Mouse (Mus musculus) neutrophil, adult 5-6 weeks (primary cell): ENCODE results near the gene Emid1. TPM values are rescaled to one million over a fixed set of nuclear protein-coding genes. Genes with fewer than 3 reads are reported as not detected.
A peak's percentile ranks its signal among the peaks of the same experiment; 100 is the strongest.

Experiments used
- ATAC-seq: fragments of 151-379, 151-347 bp; 2 replicates; pipeline ENCODE4 v1.8.0; 2017; ENCODE audit warnings: mild to moderate bottlenecking, moderate TSS enrichment; ENCODE audit not compliant: insufficient number of reproducible peaks, poor library complexity, low FRiP score, severe bottlenecking; ENCODE audit errors: extremely low read depth
- total RNA-seq: library from RNA; stranded (forward); fragments of 200-1000 nt; gene quantifications from 2 replicates; pipeline ENCODE4 v1.2.3, GENCODE M21; 2017

The Emid1 gene
- total RNA-seq, 1 experiment from 2014 or later: 15.8 TPM

DNA sequence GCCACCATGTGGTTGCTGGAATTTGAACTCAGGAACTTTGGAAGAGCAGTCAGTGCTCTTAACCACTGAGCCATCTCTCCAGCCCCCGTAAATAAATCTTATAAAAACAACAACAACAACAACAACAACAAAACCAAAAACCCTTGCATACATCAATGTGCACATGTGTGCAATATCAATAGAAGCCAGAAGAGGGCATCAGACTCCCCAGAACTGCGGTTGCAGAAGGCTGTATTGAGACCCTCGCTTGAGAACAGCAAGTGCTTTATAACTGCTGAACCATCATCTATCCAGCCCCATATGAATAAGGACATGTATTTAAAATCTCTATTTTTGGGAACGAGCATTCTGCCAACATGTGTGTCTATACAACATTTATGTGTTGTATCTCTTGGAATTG, 77.2 kb downstream of the Emid1 start:
- no peak for ATAC-seq

DNA sequence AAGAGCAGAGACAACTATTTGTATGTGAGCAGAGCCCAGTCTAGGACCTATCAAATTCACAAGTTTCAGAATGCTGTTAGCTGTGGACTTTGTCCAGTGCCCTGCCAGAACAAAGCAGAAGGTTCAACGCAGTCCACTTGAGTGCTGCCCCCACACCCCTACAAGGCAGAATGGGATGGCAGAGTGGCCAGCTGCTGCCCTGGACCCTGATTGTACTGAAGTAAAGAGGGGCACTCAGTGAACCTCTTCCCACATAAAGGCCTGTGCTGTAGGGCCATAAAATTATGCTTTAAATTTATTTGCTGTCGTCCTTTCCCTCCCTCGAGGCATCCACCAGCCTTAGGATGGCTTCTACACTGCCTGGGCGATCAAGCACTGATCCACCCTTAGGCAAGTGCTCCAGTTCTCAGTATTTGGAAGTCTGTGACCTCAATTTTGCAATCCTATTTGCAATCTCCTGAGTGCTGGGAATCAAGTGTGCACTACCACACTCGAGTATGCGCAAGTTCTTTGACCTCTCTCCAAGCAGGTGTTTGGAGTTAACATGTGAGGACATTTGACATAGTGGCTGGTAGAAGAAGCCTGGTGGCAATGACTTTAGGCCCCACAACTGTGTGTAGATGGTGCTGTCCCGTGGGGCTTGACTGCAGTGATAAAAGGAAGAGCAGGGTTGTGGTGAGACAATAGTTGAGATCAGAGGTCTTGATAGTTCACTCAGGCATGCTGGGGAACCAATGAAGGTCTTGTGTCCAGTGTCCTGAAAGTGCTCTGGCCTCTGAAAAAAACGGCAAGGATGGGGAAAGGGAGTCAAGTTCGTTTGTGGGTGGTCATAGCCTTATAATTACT, 83.7 kb downstream of the Emid1 start:
- no peak for ATAC-seq

DNA sequence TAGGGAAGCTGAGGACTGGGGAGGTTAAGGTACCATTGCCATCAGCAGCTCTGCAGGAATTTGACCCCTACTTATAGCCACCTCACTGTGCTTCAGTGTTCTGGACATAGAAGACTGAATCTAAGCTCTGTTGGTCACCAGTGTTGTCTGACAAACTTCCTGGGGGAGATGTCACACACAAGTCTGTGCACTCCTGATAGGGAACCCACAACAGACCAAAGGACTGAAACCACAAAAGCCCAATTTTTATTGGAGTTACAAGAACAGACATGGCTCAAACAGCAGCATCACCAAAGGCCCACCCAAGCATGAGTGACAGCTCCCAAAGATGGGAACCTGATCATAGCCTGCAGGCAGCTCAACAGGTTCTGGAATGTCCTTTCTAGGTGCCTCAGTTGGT, 85.0 kb downstream of the Emid1 start:
- ATAC-seq: no peak

DNA sequence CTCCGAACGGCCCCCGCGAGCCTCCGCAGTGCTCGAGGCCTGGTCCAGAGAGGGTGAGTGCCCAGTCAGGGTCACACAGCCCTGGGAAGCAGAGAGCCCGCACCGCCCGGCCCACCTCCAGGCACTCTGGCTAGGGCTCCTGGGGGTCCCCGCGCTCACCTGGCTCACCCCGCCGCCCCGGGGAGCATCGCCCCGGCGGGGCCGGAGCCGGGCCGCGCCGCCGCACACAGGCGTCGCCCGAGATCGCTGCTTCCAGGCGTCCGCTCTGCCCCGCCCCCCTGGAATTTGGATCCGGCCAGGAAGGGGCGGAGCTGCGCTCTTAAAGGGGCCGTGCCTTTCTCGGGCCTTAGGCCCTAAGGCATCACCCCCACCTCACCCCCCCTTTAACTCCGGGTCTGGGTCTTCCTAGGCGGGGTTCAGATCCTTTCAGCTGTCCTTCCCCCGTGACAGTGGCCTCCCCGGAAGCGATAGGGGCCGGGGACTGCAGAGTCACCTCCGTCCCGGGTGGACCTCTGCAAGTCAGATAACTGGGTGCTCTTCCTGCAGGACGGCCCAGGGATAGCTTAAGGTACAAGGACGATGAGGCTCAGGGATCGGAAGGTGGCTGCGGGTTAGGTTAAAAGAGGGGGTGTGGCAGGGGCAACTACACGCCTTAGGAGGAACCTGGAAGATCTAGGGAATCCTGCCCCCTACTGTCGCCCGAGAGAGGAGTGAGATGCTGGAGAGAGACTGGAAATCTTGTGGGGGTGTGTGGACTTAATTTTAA, 86.8 kb downstream of the Emid1 start, which contains the start of gene Gas2l1:
TSS of gene Gas2l1 (minus strand) at position 272 of the 766 bp plus-strand sequence.
- ATAC-seq: no peak

DNA sequence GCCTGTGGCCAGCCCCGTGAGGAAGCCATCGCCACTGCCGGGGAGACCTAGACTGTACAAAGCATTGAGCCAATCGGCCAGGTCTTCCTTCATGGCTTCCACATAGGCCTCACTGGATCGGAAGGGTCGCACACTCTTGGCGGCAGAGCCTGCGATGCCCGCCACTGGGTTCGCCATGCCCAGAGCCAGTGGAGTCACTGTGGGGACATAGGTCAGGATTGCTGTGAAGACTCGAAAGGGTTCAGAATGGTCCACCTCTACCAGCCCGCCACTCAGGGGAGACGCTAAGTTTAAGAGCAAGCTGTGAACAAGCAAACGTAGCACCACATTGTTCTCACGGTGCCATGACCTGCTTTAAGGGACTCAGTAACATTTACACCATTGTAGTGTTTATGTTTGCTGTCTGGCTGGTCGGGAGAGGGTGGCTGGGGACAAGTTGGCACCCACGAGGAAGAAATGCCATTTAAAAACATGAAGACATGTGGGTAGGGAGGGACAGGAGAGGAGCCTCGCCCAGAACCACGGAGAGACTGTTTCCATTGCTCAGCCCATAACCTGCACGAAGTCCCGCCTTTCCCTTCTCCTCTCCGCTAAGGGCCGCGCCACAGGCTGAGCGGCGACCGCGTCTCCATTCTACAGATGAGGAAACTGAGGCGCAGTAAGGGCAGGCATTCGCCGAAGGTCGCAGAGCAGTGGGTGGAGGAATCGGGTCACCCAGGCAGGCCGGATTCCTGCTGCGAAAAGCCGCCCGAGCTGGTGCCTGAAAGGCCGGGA, 87.6 kb downstream of the Emid1 start:
- no peak for ATAC-seq

DNA sequence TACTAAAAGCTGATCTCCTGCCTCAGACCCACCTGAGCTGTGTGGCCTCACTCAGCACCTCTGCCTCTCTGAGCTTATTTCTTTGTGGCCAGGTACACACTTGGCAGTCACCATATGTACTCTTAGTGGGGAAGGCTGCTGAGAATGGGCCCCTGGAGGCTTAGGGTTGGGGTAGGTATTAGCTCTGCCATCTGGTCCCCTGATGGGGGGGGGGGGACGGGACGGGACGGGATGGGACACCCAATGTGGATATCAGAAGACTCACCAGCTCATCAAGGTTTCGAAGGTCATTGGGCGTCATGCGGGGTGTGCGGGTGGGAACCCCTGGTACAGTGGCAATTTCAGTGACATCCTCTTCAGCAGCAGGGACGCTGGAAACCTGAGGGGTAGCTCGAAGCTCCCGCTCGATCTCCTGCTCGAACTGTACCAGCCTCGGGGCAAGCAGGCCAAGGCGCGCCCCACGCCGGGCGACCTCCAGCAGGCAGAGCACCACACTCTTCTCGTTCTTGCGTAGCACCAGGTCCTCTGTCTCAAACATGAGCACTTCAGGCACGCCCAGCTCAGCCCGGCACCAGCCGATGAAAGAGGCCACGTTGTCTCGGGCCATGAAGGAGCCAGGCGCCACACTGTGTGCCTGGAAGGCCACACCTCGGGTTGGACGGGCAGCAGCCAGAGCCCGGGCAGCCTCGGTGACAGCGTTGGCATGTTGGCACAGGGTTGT, 88.3 kb downstream of the Emid1 start:
- no peak for ATAC-seq

DNA sequence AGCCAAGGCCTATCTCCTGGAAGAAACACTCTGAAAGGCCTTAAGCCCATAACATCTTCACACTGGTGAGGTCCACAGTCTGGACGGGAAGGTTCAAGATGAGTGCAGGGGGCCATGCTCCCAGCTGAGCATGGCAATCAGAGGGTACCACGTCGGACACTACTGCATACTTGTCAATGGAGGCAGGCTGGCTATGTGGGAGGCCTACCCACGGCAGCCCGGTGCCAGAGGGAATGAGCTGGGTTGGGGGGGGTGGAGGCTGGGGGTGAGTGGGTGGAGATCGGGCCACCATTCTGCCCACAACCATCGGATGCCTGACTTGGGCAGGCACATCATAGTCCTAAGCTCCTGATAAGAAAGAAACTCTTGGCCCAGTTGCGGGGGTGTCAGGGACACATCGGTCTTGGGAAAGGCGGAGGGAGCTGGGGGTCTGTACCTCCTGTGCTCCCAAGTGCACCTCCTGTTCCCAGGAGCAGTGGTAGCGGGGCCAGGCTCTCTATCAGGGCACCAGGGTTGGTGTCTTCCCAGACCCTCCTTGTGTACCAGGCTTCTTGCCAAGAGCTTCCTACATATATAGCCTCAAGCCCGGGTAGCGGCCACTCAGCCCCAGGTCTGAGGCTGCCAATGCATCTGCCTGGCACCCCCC, 89.1 kb downstream of the Emid1 start:
- ATAC-seq: no peak

DNA sequence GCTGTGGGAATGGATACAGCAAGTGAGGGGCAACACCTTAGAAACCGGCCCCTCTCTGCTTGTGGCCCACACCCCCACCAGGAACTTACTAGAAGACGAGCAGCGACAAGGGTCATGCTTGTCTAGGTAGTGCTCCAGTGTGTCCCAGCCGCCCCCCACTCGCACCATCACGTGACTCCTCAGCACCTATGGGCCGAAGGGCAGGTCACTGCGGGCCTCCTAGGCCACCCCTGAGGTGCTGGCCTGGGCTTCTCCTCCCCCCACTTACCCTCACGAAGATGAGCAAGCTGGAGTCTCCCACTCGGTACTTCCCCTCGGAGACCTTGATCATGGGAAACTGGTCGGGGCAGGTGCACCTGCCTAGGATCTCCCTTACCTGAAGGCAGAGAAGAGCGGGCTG, 89.7 kb downstream of the Emid1 start:
- ATAC-seq: no peak

DNA sequence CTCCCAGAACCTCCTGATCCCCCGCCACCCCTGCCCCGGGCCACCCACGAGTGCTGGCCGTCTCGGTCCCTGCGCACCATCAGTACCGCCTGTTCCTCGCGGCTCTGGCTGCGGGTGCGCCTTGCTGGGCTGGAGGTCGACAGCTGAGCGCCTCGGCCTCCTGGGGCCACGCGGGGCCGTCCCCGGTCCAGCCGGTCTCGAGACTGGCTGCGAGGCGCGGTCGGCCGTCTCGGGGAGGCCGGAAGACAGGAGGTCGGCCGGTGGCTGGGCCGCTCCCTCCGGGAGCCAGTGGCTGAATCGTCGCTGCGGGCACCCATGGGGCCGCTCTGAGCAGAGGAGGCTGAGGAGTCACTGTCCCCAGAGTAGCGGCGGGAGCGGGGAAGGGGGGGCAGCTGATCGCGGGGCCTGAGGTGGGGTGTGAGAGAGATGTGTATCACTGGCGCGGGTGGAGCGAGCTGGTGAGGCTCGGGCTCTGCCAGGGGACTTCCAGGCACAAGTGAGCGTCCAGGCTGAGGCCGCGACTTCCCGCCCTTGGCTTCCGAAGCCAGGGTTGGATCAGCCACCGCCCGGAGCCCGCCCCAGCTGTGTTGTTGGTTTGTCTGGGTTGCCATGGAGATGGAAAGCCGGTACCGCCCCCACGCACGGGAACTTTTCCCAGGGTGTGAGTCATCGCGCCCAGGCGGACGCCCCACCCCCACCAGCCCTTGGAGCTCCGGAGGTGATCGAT, 90.5 kb downstream of the Emid1 start:
- ATAC-seq: peak; percentile 11; the same call in 1 of the 2 replicates

DNA sequence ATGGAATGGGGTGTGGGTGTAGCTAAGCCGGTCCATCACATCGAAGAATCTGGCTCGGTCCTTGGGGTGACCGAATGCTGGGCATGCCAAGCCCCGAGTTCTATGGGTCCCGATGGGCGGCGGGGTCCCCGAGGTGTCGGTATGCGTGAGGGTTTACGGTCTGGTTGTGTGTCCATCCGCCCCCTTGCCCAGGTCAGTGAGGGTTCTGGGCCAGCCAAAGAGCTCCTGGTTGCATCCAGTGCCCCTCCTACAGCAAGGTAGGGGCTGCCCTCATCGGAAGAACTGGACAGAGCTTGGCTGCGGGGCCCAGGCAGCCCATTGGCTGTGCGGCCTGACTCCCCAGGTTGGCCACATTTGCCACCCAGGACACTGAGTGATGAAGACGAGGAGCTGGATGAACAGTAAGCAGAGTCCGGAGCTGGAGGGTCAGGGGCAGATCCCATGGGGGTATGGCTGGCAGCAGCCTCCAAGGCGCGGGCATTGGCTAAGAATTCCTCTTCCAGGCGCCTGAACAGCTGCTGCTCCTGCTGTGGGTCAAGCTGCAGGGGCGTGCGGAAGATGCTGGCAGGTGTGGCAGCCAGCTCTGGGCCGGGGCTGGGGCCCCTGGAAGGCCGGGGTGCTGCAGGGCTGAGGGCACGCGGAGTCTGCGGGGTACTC, 91.2 kb downstream of the Emid1 start:
- ATAC-seq: no peak

DNA sequence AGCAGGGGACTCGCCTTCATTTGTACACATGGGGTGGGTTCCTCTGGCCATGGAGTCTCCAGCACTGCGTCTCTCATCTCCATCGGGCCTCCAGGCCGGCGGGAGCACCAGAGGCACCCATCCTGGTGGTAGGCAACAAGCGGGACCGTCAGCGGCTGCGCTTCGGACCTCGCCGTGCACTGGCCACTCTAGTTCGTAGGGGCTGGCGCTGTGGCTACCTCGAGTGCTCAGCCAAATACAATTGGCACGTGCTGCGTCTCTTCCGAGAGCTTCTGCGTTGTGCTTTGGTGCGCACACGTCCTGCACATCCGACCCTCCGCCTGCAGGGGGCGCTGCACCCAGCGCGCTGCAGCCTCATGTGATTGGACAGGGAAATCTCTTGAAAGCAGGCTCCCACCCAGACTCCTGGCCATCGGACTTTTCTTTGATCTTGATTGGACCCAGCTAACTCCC, 92.3 kb downstream of the Emid1 start:
- ATAC-seq: no peak

DNA sequence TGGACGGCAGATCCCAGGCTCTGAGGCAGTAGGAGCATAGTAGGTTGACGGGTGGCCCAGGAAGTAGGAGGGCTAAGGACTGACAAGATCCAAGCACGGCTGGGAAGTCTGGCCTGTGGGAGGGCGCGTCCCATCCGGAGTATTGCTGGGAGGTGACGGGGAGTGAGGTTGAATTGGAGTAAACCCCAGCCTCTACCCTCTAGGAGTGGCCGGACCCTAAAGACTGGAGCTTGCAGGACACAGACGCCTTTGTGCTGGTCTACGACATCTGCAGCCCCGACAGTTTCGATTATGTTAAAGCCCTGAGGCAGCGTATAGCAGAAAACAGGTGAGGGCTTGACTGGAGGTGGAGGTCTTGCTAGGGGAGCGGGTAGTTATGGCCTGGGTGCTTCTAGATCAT, 92.8 kb downstream of the Emid1 start:
- ATAC-seq: no peak

DNA sequence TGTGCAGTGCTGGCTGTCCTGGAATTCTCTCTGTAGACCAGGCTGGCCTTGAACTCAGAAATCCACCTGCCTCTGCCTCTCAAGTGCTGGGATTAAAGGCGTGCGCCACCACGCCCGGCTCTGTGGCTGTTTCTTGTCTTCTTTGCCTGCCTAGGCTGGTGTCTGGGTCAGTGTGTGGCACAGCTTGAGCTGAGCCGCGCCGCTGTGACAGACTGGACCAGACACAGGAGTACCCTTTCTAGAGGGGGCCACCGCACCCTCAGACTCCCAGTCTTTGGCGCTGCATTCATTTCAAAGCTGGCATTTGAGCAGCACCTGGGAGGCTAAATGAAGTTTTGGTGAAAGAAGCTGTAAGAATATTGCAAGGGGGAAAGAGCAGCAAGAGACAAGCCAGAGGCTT, 93.3 kb downstream of the Emid1 start:
- no peak for ATAC-seq

DNA sequence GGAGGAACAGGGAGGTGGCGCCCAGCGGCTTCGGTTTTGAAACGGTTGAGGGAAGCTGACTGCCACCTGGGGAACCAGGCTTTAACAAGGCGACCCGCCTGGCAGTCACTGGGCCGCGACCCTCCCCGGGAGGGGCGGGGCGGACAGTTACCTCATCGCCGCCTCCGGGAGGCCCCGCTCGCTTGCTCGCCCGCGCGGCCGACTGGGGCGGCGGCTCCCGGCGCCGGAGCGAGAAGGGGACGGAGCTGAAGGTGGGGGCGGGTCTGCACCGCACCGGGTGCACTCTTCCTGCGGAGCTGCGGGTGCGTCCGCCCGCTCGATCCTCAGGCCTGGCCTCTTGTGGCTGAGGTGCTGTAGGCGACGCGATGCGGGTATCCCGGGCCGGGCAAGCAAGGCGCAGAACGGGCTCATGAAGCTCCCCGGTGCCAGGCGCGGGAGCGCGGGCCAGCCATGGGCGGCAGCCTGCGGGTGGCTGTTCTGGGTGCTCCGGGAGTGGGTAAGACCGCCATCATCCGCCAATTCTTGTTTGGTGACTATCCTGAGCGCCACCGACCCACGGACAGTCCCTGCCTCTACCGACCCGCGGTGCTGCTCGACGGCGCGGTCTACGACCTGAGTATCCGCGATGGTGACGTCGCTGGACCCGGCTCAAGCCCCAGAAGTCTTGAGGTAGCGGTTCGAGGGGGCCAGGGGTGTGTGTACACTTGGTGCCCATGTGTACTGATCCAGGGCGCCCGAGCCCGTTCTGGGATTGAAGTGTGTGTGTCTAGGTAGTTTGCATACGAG, 94.0 kb downstream of the Emid1 start, which contains the start of gene Rasl10a:
TSS of gene Rasl10a (plus strand) at position 273 of the 786 bp plus-strand sequence.
- ATAC-seq: peak; percentile 21; the same call in 1 of the 2 replicates

DNA sequence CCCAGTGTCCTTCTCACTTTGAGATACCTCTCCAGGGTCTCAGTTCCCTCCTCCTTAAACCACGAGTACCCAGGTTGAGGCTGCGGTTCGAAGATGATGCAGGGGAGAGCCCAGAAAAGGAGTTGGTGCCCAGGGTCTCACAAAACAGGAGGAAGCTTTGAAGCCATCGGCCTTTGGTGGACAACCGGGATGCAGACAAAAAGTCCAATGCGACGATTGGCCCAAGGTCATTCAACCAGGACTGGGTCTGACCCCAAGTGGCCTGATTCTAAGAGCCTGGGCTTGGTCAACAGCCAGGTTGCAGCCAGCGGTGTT, 94.6 kb downstream of the Emid1 start:
- ATAC-seq: no peak

DNA sequence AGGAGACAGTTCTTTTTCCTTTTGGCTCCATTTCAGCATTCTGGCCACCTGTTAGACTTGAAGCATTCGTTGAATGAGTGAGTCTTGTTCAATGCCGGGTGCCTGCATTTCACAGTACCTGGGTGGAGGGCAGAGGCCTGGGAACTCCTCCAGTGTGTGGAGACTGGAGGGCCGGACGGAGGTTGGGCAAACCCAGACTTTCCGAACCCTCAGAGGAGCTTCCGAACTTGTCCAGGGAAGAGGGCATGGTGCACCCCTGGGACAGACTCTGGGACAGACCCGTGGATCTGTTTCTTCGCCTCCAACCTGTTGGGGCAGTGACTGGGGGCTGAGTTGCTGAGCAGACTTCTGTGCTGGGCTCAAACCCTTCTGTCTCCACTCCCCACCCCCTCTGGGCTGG, 95.0 kb downstream of the Emid1 start:
- no peak for ATAC-seq
